Mouse (Mus musculus) stomach, embryonic 15.5 days (tissue): ENCODE results near the gene Vps33b. TPM values are rescaled to one million over a fixed set of nuclear protein-coding genes. Genes with fewer than 3 reads are reported as not detected.
"Not testable (repeated sequence)": the region's sequence is repeated elsewhere in the genome, so short reads cannot be mapped to it uniquely, and the experiment has no call there.

Experiments used
- ATAC-seq: fragments of 200-750 bp; cut with Nextera tagmentation; 2 replicates; pipeline ENCODE4 v1.8.0; 2017; ENCODE audit warnings: low read depth, moderate number of reproducible peaks, moderate TSS enrichment; ENCODE audit not compliant: insufficient read depth, low FRiP score
- H3K27ac ChIP-seq: fragments of 300-500 bp; sonication (generic); 2 replicates; pipeline ENCODE4 v1.5.1; 2015; ENCODE audit warnings: mild to moderate bottlenecking, inconsistent platforms
- H3K27me3 ChIP-seq: fragments of 300-500 bp; sonication (generic); replicated peaks from 2 replicates; pipeline ENCODE4 v1.6.1; 2015; ENCODE audit warnings: inconsistent platforms
- H3K36me3 ChIP-seq: fragments of 300-500 bp; sonication (generic); 2 replicates; pipeline ENCODE4 v1.6.1; 2015; ENCODE audit warnings: inconsistent platforms
- H3K4me1 ChIP-seq: fragments of 300-500 bp; sonication (generic); 2 replicates; pipeline ENCODE4 v1.6.1; 2015; ENCODE audit warnings: inconsistent platforms
- H3K4me2 ChIP-seq: fragments of 300-500 bp; sonication (generic); 2 replicates; pipeline ENCODE4 v1.6.1; 2015; ENCODE audit warnings: mild to moderate bottlenecking, inconsistent platforms
- H3K4me3 ChIP-seq: fragments of 300-500 bp; sonication (generic); replicated peaks from 2 replicates; pipeline ENCODE4 v1.5.1; 2015; ENCODE audit warnings: inconsistent platforms
- H3K9ac ChIP-seq: fragments of 300-500 bp; sonication (generic); 2 replicates; pipeline ENCODE4 v1.6.1; 2015; ENCODE audit warnings: inconsistent platforms
- H3K9me3 ChIP-seq: fragments of 300-500 bp; sonication (generic); 2 replicates; pipeline ENCODE4 v1.6.1; 2016; ENCODE audit warnings: inconsistent platforms
- WGBS: fragments of 180-500 bp; shearing (Covaris S2); methylation state at CpG from one replicate; pipeline ENCODE4 v1.1.7; 2015; 5-methylcytosine and 5-hydroxymethylcytosine counted together
- polyA plus RNA-seq: library from polyadenylated mRNA; unstranded; fragments of >200 nt; fragmentation: Nextera tagmentation; extraction: Ambion mirVana; gene quantifications from 2 replicates; pipeline ENCODE4 v1.2.1, GENCODE M21; 2015

The Vps33b gene
- polyA plus RNA-seq, 1 experiment from 2014 or later = 12.9 TPM

DNA sequence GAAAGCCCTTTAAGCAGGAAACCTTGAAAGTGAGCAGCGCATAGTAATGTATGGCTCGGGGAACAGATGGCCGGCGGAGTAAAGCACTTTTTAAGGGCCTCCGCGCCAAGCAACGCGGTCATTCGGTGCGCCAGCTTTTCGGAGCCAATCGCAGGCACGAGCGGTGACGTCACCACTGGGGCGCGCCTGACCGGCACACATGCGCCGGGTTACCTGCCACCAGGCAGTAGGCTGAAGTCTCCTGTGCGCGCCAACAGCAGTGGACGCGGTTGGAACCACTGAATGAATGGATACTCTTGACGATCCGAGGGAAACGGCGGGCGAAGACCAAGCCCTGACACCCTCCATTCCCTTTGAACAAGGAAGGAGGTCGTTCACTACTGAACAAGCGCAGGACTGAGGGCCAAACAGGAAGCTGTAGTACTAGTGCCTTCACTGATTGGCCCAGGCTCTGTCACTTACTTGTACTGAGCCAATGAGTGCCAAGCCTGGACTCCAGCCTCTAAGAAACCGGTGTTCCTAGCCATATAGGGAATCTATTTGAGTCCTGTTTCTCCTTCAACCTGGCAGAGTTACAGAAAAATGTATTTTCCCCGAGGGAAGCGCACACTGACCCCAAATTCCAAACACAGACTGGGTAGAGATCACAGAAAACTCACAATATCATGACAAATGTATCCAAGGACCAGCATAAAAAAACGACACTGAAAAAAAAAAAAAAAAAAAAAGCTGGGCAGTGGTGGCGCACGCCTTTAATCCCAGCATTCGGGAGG is 54.8 kb downstream of the Vps33b start, which contains the start of gene Rccd1:
TSS of gene Rccd1 (minus strand) at position 412 of the 773 bp plus-strand sequence.
- WGBS = 1% methylated on average over 38 of the region's 38 CpGs
- Histone ChIP-seq H3K36me3 (peaks cover 30% of the 10 kb centered on the region), H3K27me3 (no peaks in the 10 kb centered on the region)

DNA sequence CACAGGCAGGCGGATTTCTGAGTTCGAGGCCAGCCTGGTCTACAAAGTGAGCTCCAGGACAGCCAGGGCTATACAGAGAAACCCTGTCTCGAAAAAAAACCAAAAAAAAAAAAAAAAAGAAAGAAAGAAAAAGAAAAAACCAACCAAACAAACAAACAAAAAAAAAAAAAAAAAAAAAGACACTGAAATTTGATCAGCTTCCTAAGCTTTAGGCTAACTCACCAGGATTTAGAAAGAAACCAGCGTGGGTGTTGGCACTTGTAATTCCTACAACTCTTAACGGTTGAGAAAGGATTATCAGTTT is 55.3 kb downstream of the Vps33b start:
- H3K4me1 ChIP-seq, H3K9ac ChIP-seq, ATAC-seq, H3K9me3 ChIP-seq, H3K27me3 ChIP-seq: not testable (repeated sequence)
- peak overlapping the region; percentile 91 for H3K27ac ChIP-seq
- peak overlapping the region; percentile 64 for H3K4me3 ChIP-seq
- H3K36me3 ChIP-seq = peaks cover 35% of the 10 kb centered on the region
- peak overlapping the region; percentile 60 for H3K4me2 ChIP-seq
- WGBS = 40% methylated on average over 4 of the region's 5 CpGs

More for the DNA sequence above, 54.8 kb downstream of the Vps33b start, which contains the start of gene Rccd1:
- Histone ChIP-seq H3K27ac (peak within 1 kb of the TSS; percentile 91), H3K9me3 (no peaks in the 10 kb centered on the region), H3K4me1 (no peaks in the 10 kb centered on the region; the same call in 1 of the 2 replicates), H3K4me2 (peak within 1 kb of the TSS; percentile 60), H3K4me3 (peak within 1 kb of the TSS; percentile 64), H3K9ac (peak within 1 kb of the TSS; percentile 40)
- peak; percentile 99 for ATAC-seq

DNA sequence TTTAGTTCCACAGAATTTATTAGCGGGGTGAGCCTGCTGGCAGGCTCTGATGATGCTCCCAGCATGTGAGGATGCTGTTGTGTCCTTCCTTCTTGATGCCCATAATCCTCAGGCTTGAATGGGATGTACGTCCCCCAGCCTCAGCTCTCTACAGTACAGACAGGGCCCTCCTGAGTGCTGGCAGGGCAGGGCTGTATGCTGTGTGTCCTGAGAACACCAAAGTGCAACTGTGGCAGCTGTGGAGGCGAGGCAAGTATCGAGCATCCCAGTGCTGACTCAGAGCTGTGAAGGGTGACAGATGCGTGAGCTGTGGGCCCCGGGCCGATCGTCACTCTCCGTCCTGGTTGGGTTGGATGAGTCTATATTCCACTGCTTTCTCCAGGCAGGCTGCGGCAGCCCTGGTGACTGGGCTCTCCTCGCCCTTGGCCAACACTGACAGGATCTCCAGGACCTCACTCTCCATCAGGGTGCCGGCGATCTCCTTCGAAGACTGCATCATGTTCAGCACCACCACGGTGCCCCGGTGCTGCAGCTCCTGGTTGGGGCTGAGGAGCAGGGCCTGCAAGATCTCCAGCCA is 55.9 kb downstream of the Vps33b start:
- Histone ChIP-seq H3K4me1 (no peaks in the 10 kb centered on the region), H3K4me2 (no peak overlapping the region), H3K27ac (peak overlapping the region; percentile 48; the same call in 1 of the 2 replicates), H3K36me3 (peaks cover 40% of the 10 kb centered on the region), H3K9me3 (no peaks in the 10 kb centered on the region), H3K9ac (no peak overlapping the region), H3K27me3 (no peaks in the 10 kb centered on the region), H3K4me3 (no peak overlapping the region)
- WGBS = 93% methylated on average over 16 of the region's 16 CpGs
- ATAC-seq = no peak

DNA sequence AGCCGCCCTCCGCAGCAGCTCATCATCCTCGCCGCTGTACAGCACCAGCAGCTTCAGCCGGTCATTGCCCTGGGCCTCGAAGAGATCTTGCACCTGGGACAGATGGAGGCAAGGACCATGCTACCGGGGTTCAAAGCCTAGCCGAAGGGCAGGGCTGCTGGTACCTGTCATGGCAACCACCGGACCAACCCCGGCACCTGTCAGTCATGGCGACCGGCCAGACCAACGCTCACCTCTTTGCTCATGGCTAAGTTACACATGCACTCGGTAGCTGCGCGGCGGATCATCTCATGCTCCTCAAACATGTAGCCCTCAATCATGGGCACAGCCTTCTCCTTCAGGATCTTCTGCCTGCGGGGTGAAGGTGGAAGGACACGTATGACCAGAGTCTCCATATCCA is 56.6 kb downstream of the Vps33b start:
- Histone ChIP-seq H3K4me2 (no peak overlapping the region), H3K9me3 (no peaks in the 10 kb centered on the region)
- WGBS = 95% methylated on average over 19 of the region's 19 CpGs

DNA sequence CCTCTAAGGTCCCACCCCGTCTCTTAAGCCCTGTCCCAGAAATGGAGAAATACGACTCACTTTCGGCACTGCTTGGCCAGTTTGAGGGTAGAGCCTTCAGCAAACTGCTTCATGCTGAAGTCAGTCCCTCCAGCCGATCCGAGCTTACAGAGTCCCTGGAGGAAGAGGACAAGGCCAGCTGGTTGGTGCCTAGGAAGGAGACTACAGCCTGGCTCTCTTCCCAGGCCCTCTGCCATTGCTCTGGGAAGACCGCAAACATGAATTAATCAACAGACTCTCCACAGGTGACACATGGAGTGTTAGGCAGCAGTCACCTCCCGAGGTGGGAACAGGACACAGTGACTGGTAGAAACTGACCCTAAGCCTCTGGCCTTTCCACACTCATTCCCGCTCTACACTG is 60.8 kb downstream of the Vps33b start:
- Histone ChIP-seq H3K27me3 (no peaks in the 10 kb centered on the region), H3K4me2 (no peak overlapping the region), H3K9ac (no peak overlapping the region), H3K9me3 (no peaks in the 10 kb centered on the region), H3K36me3 (peaks cover 81% of the 10 kb centered on the region), H3K4me3 (no peak overlapping the region), H3K27ac (no peak overlapping the region), H3K4me1 (no peaks in the 10 kb centered on the region)
- ATAC-seq = no peak
- 86% methylated on average over 8 of the region's 8 CpGs for WGBS

More for the DNA sequence above, 56.6 kb downstream of the Vps33b start:
- no peak overlapping the region for H3K9ac ChIP-seq
- peaks cover 46% of the 10 kb centered on the region for H3K36me3 ChIP-seq
- H3K27ac ChIP-seq = no peak overlapping the region
- no peak for ATAC-seq
- no peaks in the 10 kb centered on the region for H3K4me1 ChIP-seq
- no peaks in the 10 kb centered on the region for H3K27me3 ChIP-seq
- H3K4me3 ChIP-seq = no peak overlapping the region

DNA sequence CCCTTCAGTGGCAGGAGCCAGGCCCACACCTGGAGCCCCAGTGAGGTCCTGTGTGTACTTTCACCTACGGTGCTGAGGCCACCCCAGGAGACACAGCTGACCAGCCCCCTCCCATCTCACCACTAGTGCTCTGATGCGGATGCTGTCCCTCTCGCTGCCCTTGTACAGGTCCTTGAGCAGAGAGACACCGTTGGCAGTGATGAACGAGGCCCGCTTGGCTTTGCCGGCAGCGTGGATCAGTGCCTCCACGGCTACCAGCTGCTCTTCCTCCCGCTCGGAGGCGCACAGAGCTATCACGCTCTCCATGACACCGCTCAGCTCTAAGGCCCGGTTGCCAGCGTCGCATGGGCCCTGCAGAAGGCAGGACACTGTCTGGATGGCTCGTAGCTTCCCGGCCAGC is 62.0 kb downstream of the Vps33b start:
- no peak for ATAC-seq
- Histone ChIP-seq H3K4me2 (no peak overlapping the region), H3K4me1 (no peaks in the 10 kb centered on the region), H3K36me3 (peaks cover 82% of the 10 kb centered on the region), H3K4me3 (no peak overlapping the region), H3K27ac (no peak overlapping the region), H3K9ac (no peak overlapping the region), H3K9me3 (no peaks in the 10 kb centered on the region), H3K27me3 (no peaks in the 10 kb centered on the region)
- 91% methylated on average over 19 of the region's 19 CpGs for WGBS

DNA sequence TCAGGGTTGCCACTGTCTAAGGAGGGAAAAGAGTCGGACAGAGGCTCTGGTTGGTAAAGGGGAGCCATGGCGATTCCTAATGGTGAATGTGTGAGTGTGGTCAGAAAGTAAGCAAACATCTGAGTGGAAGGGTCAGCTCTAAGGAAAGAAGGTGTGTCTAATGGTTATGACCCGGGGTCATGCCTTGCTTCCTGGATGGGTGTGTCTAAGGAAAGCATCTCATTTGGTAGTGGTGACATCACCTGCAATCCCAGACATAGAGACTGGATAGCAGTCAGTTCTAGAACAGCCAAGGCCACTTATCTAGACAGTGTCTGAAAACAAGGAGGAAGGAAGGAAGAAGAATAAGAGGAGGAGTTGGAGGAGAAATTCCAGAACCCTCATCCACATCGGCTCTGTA is 65.4 kb downstream of the Vps33b start:
- Histone ChIP-seq H3K27ac (no peak overlapping the region), H3K36me3 (peaks cover 62% of the 10 kb centered on the region)
- ATAC-seq = no peak

DNA sequence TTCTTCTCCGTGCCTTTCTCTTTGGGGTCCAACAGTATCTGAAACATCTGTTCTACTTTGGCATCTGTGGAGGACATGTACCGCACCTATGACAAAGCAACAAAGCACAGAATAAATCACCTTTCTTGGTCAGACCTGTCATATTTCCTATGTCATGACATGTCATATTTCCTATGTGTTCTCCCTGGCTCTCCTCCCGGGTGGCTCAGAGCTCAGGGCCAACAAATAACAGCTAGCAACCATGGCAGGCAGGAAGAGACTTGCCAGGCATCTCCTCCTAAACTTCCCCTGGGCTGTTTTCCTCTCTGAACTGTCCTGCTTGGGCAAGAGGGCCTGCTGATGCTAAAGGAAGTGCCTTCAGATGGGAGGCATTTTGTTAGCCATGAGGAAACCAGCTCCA is 67.5 kb downstream of the Vps33b start:
- Histone ChIP-seq H3K4me2 (no peak overlapping the region), H3K27me3 (no peaks in the 10 kb centered on the region), H3K9ac (no peak overlapping the region), H3K4me1 (peaks cover 25% of the 10 kb centered on the region), H3K4me3 (no peak overlapping the region), H3K27ac (no peak overlapping the region), H3K9me3 (no peaks in the 10 kb centered on the region), H3K36me3 (peaks cover 42% of the 10 kb centered on the region)
- WGBS = 88% methylated on average over 3 of the region's 3 CpGs
- no peak for ATAC-seq

More for the DNA sequence above, 65.4 kb downstream of the Vps33b start:
- WGBS = 89% methylated on average over 4 of the region's 4 CpGs
- Histone ChIP-seq H3K4me2 (no peak overlapping the region), H3K4me3 (no peak overlapping the region), H3K9ac (no peak overlapping the region), H3K9me3 (no peaks in the 10 kb centered on the region), H3K27me3 (no peaks in the 10 kb centered on the region), H3K4me1 (peaks cover 18% of the 10 kb centered on the region)

DNA sequence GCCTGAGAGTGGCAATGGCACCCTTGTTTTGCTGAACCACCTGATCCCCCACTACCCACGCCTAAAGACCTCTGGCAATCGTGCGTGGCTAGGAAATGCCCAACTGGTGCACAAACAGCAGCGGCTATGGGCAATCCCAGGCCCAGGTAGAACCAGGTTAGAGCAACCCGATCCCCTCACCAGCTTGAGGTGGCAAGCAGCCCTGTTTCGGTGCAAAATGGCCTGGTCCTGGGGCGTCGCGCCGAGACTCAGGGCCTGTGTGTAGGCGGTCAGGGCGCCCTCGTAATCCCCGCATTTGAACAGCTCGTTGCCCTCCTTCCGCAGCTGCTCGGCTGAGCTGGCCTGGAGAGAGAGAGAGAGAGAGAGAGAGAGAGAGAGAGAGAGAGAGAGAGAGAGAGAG is 69.9 kb downstream of the Vps33b start:
- H3K27ac ChIP-seq = peak overlapping the region; percentile 54
- H3K27me3 ChIP-seq = no peaks in the 10 kb centered on the region
- H3K4me3 ChIP-seq = peak overlapping the region; percentile 61
- peaks cover 21% of the 10 kb centered on the region for H3K36me3 ChIP-seq
- H3K4me2 ChIP-seq = peak overlapping the region; percentile 90
- no peaks in the 10 kb centered on the region for H3K9me3 ChIP-seq
- peak overlapping the region; percentile 65 for H3K9ac ChIP-seq
- peaks cover 34% of the 10 kb centered on the region for H3K4me1 ChIP-seq
- ATAC-seq = no peak
- 11% methylated on average over 15 of the region's 17 CpGs for WGBS

DNA sequence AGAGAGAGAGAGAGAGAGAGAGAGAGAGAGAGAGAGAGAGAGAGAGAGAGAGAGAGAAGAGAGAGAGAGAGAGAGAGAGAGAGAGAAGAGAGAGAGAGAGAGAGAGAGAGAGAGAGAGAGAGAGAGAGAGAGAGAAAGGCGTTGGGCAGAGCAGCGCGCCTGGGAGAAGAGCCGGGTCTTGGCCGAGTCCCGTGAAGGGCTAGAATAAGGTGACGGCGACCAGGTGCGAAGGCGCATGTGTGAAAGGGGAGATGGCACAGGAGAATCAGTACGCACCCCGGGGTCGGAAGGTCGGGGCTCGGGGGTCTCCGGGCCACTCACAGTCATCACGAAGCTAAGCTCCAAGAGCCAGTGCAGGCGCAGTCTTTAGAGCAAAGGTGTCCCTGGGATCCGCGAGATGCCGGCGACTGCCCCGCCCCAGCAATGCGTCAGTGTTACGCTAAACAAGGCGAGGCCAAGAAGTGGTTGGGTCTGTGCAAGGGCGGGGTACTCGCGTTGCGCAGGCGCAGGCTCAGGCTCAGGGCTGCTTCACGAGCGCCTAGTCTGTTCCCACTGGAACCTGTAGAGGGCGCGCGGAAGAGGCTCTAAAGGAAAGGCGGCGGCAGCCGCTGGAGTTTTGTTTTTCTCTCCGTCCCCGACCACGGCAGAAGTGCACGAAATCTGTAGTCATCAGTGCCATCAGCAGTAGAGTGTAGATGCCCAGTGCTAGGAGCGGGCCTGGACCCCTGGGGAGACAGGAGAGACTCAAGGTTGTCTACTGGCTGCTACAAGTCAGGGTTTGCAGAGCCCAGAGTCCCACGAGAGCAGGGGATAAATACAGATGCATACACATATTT is 70.6 kb downstream of the Vps33b start:
- ATAC-seq = peak; percentile 98
- Histone ChIP-seq H3K27me3 (no peaks in the 10 kb centered on the region), H3K27ac (peak overlapping the region; percentile 93), H3K4me2 (peak overlapping the region; percentile 90), H3K4me1 (peaks cover 34% of the 10 kb centered on the region), H3K36me3 (peaks cover 15% of the 10 kb centered on the region), H3K9ac (peak overlapping the region; percentile 41; the same call in 1 of the 2 replicates), H3K9me3 (no peaks in the 10 kb centered on the region), H3K4me3 (peak overlapping the region; percentile 61)
- under 1% methylated on average over 45 of the region's 45 CpGs for WGBS

DNA sequence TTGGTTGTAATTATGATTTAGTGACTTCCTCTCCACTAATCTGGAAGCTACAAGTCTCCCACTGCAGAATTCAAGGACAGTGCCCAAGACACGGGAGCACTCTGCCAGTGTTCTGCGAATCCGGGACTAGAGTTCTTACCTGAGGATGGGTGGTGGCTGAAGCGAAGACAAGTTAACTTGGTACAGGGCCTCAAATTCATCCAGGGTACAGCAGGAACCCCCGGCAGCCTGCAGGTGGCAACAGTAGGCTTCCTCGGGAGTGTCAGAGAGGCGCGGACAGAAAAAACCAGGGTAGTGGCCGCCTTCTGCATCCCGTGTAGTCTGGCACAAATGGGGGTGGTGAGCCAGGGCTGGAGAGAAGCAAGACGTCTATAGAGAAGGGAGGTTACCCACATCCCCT is 71.3 kb downstream of the Vps33b start, which contains the start of gene Unc45a:
TSS of gene Unc45a (minus strand) at position 213 of the 400 bp plus-strand sequence.
- Histone ChIP-seq H3K36me3 (peaks cover 10% of the 10 kb centered on the region), H3K27ac (peak within 1 kb of the TSS; percentile 93), H3K9ac (peak within 1 kb of the TSS; percentile 41; the same call in 1 of the 2 replicates), H3K4me1 (peaks cover 34% of the 10 kb centered on the region), H3K9me3 (no peaks in the 10 kb centered on the region), H3K4me2 (peak within 1 kb of the TSS; percentile 90), H3K27me3 (no peaks in the 10 kb centered on the region), H3K4me3 (peak within 1 kb of the TSS; percentile 61)
- ATAC-seq = peak; percentile 52; the same call in 1 of the 2 replicates
- WGBS = 2% methylated on average over 11 of the region's 11 CpGs
